Mouse (Mus musculus): ENCODE measurements around the gene Kif2a.
"Not testable (repeated sequence)": the region's sequence is repeated elsewhere in the genome, so short reads cannot be mapped to it uniquely, and the experiment has no call there.

Kif2a gene

GRCm38 (mm10) chr13:107022266-107023171 lies 593 bp upstream of the Kif2a start:
- peak; percentile 60 for DNase-seq (ENCODE audit: low read depth, low spot score)

DNA sequence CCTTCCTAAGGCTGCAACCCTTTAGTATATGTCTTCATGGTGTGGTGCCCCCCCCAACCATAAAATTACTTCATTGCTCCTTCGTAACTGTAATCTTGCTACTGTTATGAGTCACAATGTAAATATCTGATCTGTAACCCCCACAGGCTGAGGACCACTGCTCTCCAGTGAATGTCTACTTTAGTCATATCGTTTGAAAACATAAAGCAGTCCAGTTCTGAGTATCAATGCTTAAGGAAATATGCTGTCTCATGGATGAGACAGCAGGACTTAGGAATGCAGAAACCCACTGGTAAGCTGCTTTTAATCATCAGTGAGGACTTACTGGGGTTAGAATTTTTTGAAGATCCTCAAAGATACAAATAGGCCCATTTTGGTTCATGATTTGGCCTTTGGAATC lies 2.5 kb downstream of the Kif2a start:
- DNase-seq (ENCODE audit: low read depth, low spot score), result no peak

DNA sequence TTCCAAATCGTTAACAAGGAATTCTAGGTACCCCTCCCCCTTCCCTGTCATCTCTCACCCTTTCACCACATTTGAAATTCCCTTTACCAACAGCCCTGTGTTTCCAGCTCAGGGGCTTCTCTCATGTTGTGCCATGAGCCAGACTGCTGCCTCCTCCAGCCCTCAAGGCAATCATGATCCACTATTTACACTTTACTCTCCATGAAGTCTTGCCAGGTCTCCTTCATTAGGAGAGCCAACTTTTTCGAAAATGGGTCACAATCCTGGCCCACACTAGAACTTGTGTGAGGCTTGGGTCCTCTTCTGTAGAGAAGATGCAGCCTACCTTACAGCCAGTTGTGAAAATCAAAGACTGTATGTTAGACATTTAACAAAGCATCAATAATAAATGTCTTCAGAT lies 8.0 kb downstream of the Kif2a start:
- no peak for DNase-seq (ENCODE audit: low read depth, low spot score)

GRCm38 (mm10) chr13:107011618-107012017 lies 10.3 kb downstream of the Kif2a start:
- no peak for DNase-seq (ENCODE audit: low read depth, low spot score)

DNA sequence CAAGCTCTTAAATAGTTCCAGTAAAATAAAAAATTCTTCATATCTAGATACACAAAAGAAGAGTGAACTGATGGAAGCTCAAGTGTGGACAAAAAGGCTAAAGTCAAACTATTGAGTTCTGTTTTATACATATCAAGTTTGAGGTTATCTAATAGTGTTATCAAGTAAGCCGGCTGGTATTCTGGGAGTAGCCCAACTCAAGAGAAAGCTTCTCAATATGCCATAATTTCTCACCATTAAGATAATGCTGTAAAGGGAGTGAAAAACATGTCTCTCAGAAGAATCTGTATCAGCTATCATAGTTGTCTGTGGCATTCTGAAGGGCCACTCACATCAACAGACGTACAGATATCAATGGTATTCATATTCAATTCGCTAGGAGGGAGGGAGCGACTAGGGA lies 13.8 kb downstream of the Kif2a start:
- no peak for DNase-seq (ENCODE audit: low read depth, low spot score)

- DNase-seq (ENCODE audit: low read depth, low spot score), result no peak
Observed at GRCm38 (mm10) chr13:107003211-107003610, 18.7 kb downstream of the Kif2a start.

DNA sequence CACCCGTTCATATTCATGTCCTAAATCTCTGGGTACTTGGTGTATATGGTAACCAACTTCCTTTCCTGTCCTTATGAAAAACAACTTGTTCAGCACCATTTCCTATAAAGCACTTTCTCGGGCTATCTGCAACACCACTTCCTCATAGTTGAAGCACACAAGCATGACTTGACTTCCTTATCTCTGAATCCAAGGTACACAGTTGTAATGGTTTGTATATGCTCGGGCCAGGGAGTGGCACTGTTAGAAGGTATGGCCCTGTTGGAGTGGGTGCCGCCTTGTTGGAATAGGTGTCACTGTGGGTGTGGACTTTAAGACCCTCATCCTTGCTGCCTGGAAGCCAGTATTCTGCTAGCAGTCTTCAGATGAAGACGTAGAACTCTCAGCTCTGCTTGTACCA lies 23.3 kb downstream of the Kif2a start:
- DNase-seq (ENCODE audit: low read depth, low spot score), result no peak

- no peak for DNase-seq (ENCODE audit: low read depth, low spot score)
Observed at GRCm38 (mm10) chr13:106998026-106998425, 23.9 kb downstream of the Kif2a start.

- not testable (repeated sequence) for DNase-seq (ENCODE audit: low read depth, low spot score)
Observed at GRCm38 (mm10) chr13:106997557-106997956, 24.4 kb downstream of the Kif2a start.

- DNase-seq (ENCODE audit: low read depth, low spot score), result no peak
Observed at GRCm38 (mm10) chr13:106996891-106997290, 25.0 kb downstream of the Kif2a start.

- no peak for DNase-seq (ENCODE audit: low read depth, low spot score)
Observed at GRCm38 (mm10) chr13:106961496-106961895, 60.4 kb downstream of the Kif2a start.

- DNase-seq (ENCODE audit: low read depth, low spot score), result no peak
Observed at GRCm38 (mm10) chr13:106960557-106960956, 61.4 kb downstream of the Kif2a start.

DNA sequence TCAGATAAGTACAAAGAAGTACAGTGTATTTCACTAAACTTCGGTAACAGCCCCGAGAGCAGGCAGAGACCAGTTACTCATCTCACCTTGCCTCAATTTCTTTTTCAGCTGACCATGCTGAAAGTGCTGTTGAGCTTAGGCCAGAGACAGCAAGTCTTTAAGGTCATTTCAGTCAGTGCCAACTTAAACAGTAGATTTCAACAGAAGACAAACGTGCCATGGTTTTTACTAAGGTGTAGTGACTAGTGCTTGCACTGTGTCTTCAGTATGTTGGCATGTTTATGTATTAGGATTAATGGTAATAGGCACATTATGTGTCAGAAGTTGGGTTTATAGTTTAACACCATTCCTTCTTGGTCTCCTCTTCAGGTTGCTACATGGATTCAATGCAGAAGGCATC lies 63.6 kb downstream of the Kif2a start:
- no peak for DNase-seq (ENCODE audit: low read depth, low spot score)

GRCm38 (mm10) chr13:106957554-106957953 lies 64.4 kb downstream of the Kif2a start:
- no peak for DNase-seq (ENCODE audit: low read depth, low spot score)

GRCm38 (mm10) chr13:106954880-106955279 lies 67.0 kb downstream of the Kif2a start:
- DNase-seq (ENCODE audit: low read depth, low spot score), result no peak

- no peak for DNase-seq (ENCODE audit: low read depth, low spot score)
Observed at GRCm38 (mm10) chr13:106947583-106947982, 74.3 kb downstream of the Kif2a start.

DNA sequence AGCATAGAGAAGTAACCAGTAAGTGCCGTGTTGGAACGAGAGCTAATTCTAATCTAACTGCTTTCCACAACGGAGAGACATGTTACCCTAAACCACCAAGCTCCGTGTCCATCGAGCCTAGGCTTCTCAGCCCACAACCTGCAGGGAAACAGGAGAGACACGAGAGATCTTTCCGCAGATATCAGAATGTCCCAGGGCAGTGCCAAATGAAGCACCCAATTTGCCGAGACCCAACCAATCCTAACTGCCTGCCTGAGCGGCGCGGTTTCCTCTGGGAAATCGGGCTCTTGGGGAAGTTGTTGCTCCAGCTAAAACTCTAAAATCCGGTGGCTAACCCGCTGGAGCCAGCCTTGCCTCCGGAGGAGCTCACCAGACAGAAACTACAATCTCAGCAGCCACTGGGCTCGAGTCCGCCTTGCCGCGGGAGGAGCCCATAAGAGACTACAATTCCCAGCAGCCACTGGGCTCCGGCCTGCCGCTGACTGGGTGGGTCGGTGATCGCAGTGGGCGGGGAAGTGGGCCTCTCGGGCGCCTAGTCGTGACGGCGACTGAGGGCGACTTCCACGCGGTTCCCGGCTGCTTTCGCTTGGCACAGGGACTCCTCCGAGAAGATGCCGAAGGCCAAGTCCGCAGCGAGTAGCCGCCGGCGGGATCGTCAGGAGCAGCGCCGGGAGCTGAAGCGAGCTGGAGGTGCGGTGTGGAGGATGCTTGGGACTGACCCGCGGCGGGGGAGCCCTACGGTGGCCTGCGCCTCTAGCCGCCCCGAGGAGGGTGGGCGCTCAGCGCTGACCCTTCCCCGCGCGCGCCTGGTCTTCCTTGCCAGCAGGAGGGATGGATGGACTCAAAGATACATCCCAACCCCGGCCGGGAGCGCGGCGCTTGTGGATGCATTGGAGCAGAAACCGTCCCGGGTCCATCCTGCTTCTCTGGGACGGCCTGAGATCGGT lies 75.1 kb downstream of the Kif2a start, which contains the start of gene Dimt1:
Gene Dimt1, plus strand, starts transcription at position 534 of the 947 bp plus-strand sequence.
- DNase-seq (ENCODE audit: low read depth, low spot score), result peak; percentile 92

- DNase-seq (ENCODE audit: low read depth, low spot score), result no peak
Observed at GRCm38 (mm10) chr13:106945518-106945917, 76.4 kb downstream of the Kif2a start.

DNA sequence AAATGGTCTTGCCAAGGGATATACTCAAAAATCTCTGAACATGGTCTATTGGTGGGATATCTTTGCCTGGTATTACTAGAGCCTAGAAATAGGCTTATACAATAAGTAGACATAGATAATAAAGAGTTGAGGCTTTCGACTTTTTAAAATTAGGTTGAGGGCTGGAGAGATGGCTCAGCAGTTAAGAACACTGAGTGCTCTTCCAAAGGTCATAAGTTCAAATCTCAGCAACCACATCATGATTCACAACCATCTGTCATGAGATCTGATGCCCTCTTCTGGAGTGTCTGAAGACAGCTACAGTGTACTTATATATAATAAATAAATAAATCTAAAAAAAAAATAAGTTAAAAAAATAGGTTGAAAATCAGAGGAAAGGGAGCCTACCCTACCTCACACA lies 79.2 kb downstream of the Kif2a start:
- no peak for DNase-seq (ENCODE audit: low read depth, low spot score)

- peak; percentile 89 for DNase-seq (ENCODE audit: low read depth, low spot score)
Observed at GRCm38 (mm10) chr13:106941211-106941976, 80.5 kb downstream of the Kif2a start.

DNA sequence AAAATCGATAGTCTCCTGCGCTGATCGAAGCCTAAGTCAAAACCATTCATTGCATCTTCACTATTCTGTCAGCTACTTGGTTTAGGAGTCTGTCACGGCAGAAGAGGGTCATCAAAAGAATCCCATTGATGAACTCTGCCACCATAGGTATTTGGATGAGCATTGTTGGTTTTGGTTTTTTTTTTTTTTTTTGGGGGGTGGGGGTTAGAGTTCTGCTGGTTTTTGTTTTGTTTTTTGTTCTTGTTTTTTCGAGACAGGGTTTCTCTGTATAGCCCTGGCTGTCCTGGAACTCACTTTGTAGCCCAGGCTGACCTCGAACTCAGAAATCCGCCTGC lies 84.8 kb downstream of the Kif2a start:
- no peak for DNase-seq (ENCODE audit: low read depth, low spot score)

Data from ES-CJ7 (cell line).